In the genomic region with DNA sequence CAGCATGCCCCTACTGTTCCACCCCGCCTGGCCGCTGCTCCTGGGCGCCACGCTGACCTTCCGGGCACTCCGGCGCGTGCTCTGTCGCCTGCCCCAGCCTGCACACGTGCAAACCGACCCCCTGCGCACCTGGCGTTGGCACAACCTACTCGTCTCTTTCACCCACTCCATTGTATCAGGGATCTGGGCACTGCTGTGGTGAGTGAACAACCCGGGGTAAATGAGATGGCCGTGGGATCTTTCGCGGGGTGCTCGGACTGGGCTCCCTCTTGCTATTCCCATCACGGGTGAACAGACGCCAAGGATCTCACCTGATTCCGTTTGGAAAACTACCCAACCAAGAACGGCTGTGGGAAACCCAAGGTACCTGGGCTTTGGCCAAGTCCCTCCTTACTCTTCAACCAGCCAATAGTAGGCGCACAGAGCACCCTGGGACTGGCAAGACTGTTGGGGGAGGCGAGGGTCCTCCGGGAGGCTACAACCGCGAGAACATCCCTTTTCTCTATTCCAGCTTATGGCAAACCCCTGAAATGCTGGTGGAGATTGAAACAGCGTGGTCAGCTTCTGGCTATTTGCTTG, we compare ENCODE assay signal across 8 mouse cellular contexts. TPM values are rescaled to one million over a fixed set of nuclear protein-coding genes. Genes with fewer than 3 reads are reported as not detected.
A peak's percentile ranks its signal among the peaks of the same experiment; 100 is the strongest.
DNase-seq lines count a peak whose midpoint lies in the region; ATAC-seq and TF ChIP-seq lines count a peak whose summit lies in the region.

No protein-coding gene starts in this region.

- H3K4me1 ChIP-seq in neural tube, embryonic 11.5 days (ENCODE audit: control insufficient read depth, insufficient read depth, low read length) = peaks cover 25% of the 10 kb centered on the region
- H3K4me1 ChIP-seq in bone marrow macrophage, adult 2 months (ENCODE audit: control insufficient read depth, insufficient read depth, low read length) = peaks cover 13% of the 10 kb centered on the region
- H3K4me1 ChIP-seq in forebrain, postnatal 0 days (ENCODE audit: insufficient read depth) = peaks cover 20% of the 10 kb centered on the region
- peaks cover 60% of the 10 kb centered on the region for H3K4me1 ChIP-seq in liver, embryonic 12.5 days
- peaks cover 52% of the 10 kb centered on the region for H3K4me1 ChIP-seq in neural tube, embryonic 12.5 days

- H3K27ac ChIP-seq in neural tube, embryonic 11.5 days (ENCODE audit: low read depth, low read length) = peak overlapping the region; percentile 92
- peak overlapping the region; percentile 76 for H3K27ac ChIP-seq in bone marrow macrophage, adult 2 months (ENCODE audit: insufficient read depth, low read depth, low read length)
- H3K27ac ChIP-seq in forebrain, postnatal 0 days (ENCODE audit: low read depth, low read length) = peak overlapping the region; percentile 83
- peak overlapping the region; percentile 100 for H3K27ac ChIP-seq in liver, embryonic 12.5 days
- H3K27ac ChIP-seq in neural tube, embryonic 12.5 days = peak overlapping the region; percentile 85

- WGBS in neural tube, embryonic 11.5 days = 1% methylated on average over 29 of the region's 29 CpGs
- 5% methylated on average over 29 of the region's 29 CpGs for WGBS in forebrain, postnatal 0 days
- WGBS in liver, embryonic 12.5 days (ENCODE audit: insufficient replicate concordance) = 1% methylated on average over 29 of the region's 29 CpGs
- 1% methylated on average over 29 of the region's 29 CpGs for WGBS in neural tube, embryonic 12.5 days

- peak overlapping the region; percentile 73 for H3K9ac ChIP-seq in neural tube, embryonic 11.5 days (ENCODE audit: low read length)
- peak overlapping the region; percentile 58 for H3K9ac ChIP-seq in forebrain, postnatal 0 days
- peak overlapping the region; percentile 97 for H3K9ac ChIP-seq in liver, embryonic 12.5 days
- H3K9ac ChIP-seq in neural tube, embryonic 12.5 days = peak overlapping the region; percentile 72

- H3K36me3 ChIP-seq in neural tube, embryonic 11.5 days (ENCODE audit: control insufficient read depth, insufficient read depth, low read length) = peaks cover 7% of the 10 kb centered on the region; the same call in 1 of the 2 replicates
- peaks cover 22% of the 10 kb centered on the region for H3K36me3 ChIP-seq in forebrain, postnatal 0 days (ENCODE audit: insufficient read depth)
- peaks cover 38% of the 10 kb centered on the region for H3K36me3 ChIP-seq in liver, embryonic 12.5 days
- H3K36me3 ChIP-seq in neural tube, embryonic 12.5 days = peaks cover 21% of the 10 kb centered on the region

- no peaks in the 10 kb centered on the region for H3K27me3 ChIP-seq in neural tube, embryonic 11.5 days (ENCODE audit: control insufficient read depth, insufficient read depth, low read length)
- H3K27me3 ChIP-seq in forebrain, postnatal 0 days (ENCODE audit: insufficient read depth, low read length) = no peaks in the 10 kb centered on the region
- no peaks in the 10 kb centered on the region for H3K27me3 ChIP-seq in liver, embryonic 12.5 days (replicated peaks)
- H3K27me3 ChIP-seq in neural tube, embryonic 12.5 days (replicated peaks) = no peaks in the 10 kb centered on the region

- peak overlapping the region; percentile 56 for H3K4me3 ChIP-seq in neural tube, embryonic 11.5 days (ENCODE audit: low read depth, low read length)
- peak overlapping the region; percentile 83 for H3K4me3 ChIP-seq in bone marrow macrophage, adult 2 months (ENCODE audit: insufficient read depth, low read length)
- peak overlapping the region; percentile 51 for H3K4me3 ChIP-seq in forebrain, postnatal 0 days (ENCODE audit: low read depth, low read length)
- H3K4me3 ChIP-seq in liver, embryonic 12.5 days = peak overlapping the region; percentile 94
- H3K4me3 ChIP-seq in neural tube, embryonic 12.5 days = peak overlapping the region; percentile 54

- no peak for TF ChIP-seq CTCF in bone marrow macrophage, adult 2 months (IDR thresholded peaks at IDR 0.05; ENCODE audit: low read depth, low read length)
- TF ChIP-seq CTCF in forebrain, postnatal 0 days (IDR thresholded peaks at IDR 0.05; ENCODE audit: low read depth) = peak; percentile 32

- no peak for TF ChIP-seq POLR2A in bone marrow macrophage, adult 2 months (IDR thresholded peaks at IDR 0.05; ENCODE audit: borderline replicate concordance, low read depth, low read length)

- peak; percentile 2; the same call in 1 of the 2 replicates for ATAC-seq in neural tube, embryonic 11.5 days (ENCODE audit: insufficient read depth, low FRiP score, low TSS enrichment)
- no peak for ATAC-seq in forebrain, postnatal 0 days
- peak; percentile 11 for ATAC-seq in liver, embryonic 12.5 days
- 0 out of 2 replicates have a peak, but pooled peaks have one; percentile 12 for ATAC-seq in neural tube, embryonic 12.5 days (ENCODE audit: low FRiP score, low read depth)

- no peaks in the 10 kb centered on the region for H3K9me3 ChIP-seq in neural tube, embryonic 11.5 days (ENCODE audit: control insufficient read depth, low read length)
- no peaks in the 10 kb centered on the region for H3K9me3 ChIP-seq in forebrain, postnatal 0 days (ENCODE audit: low read length)
- H3K9me3 ChIP-seq in liver, embryonic 12.5 days (replicated peaks) = no peaks in the 10 kb centered on the region
- H3K9me3 ChIP-seq in neural tube, embryonic 12.5 days = no peaks in the 10 kb centered on the region

- DNase-seq in neural tube, embryonic 11.5 days (ENCODE audit: low spot score) = peak; percentile 59
- no peak for DNase-seq in neural tube, embryonic 10.5 days (ENCODE audit: extremely low spot score, low spot score)
- peak; percentile 81 for DNase-seq in forebrain, postnatal 0 days
- DNase-seq in kidney, adult 11 months = peak; percentile 90
- no peak for DNase-seq in natural killer cell, adult 2 months (ENCODE audit: low spot score in 2 of 2)

- peak overlapping the region; percentile 90 for H3K4me2 ChIP-seq in neural tube, embryonic 11.5 days (ENCODE audit: low read depth)
- H3K4me2 ChIP-seq in forebrain, postnatal 0 days (ENCODE audit: low read depth) = peak overlapping the region; percentile 73
- peak overlapping the region; percentile 92 for H3K4me2 ChIP-seq in liver, embryonic 12.5 days
- peak overlapping the region; percentile 91 for H3K4me2 ChIP-seq in neural tube, embryonic 12.5 days (replicated peaks)

RNA-seq across cellular contexts. Expression of gene Tlcd1, which starts 2.4 kb away (rescaled TPM):
- polyA plus RNA-seq in neural tube, embryonic 11.5 days (2014; fragmentation: Nextera tagmentation; extraction: Ambion mirVana) = 9.1 and 9.9 TPM in 2 replicates
- polyA plus RNA-seq in bone marrow macrophage, adult 2 months (2012; ENCODE audit: insufficient read depth, insufficient read length, missing spikeins) = 2.2 and 2.5 TPM in 2 replicates
- 15.3 and 22.0 TPM in 2 replicates for total RNA-seq in forebrain, postnatal 0 days (2014; rRNA removed)
- polyA plus RNA-seq in forebrain, postnatal 0 days (2015; fragmentation: Nextera tagmentation; extraction: Ambion mirVana) = 13.9 and 19.0 TPM in 2 replicates
- polyA plus RNA-seq in liver, embryonic 12.5 days (2016; fragmentation: Nextera tagmentation; extraction: Ambion mirVana) = 62.6 and 67.1 TPM in 2 replicates
- 8.2 and 10.5 TPM in 2 replicates for polyA plus RNA-seq in neural tube, embryonic 12.5 days (2016; fragmentation: Nextera tagmentation; extraction: Ambion mirVana)

RNA-seq across cellular contexts. Expression of gene Nek8, which starts 2.5 kb away (rescaled TPM):
- polyA plus RNA-seq in neural tube, embryonic 11.5 days (2014; fragmentation: Nextera tagmentation; extraction: Ambion mirVana) = 6.6 and 7.8 TPM in 2 replicates
- 4.8 and 5.2 TPM in 2 replicates for polyA plus RNA-seq in bone marrow macrophage, adult 2 months (2012; ENCODE audit: insufficient read depth, insufficient read length, missing spikeins)
- 4.7 and 6.1 TPM in 2 replicates for total RNA-seq in forebrain, postnatal 0 days (2014; rRNA removed)
- polyA plus RNA-seq in forebrain, postnatal 0 days (2015; fragmentation: Nextera tagmentation; extraction: Ambion mirVana) = 5.5 and 5.7 TPM in 2 replicates
- polyA plus RNA-seq in liver, embryonic 12.5 days (2016; fragmentation: Nextera tagmentation; extraction: Ambion mirVana) = 12.2 and 13.7 TPM in 2 replicates
- 10.2 and 11.1 TPM in 2 replicates for polyA plus RNA-seq in neural tube, embryonic 12.5 days (2016; fragmentation: Nextera tagmentation; extraction: Ambion mirVana)

RNA-seq across cellular contexts. Expression of gene Rpl23a, which starts 4.4 kb away (rescaled TPM):
- polyA plus RNA-seq in neural tube, embryonic 11.5 days (2014; fragmentation: Nextera tagmentation; extraction: Ambion mirVana) = 1,230 and 1,275 TPM in 2 replicates
- polyA plus RNA-seq in bone marrow macrophage, adult 2 months (2012; ENCODE audit: insufficient read depth, insufficient read length, missing spikeins) = 867 and 1,013 TPM in 2 replicates
- 772 and 968 TPM in 2 replicates for total RNA-seq in forebrain, postnatal 0 days (2014; rRNA removed)
- polyA plus RNA-seq in forebrain, postnatal 0 days (2015; fragmentation: Nextera tagmentation; extraction: Ambion mirVana) = 938 and 1,223 TPM in 2 replicates
- 1,112 and 1,156 TPM in 2 replicates for polyA plus RNA-seq in liver, embryonic 12.5 days (2016; fragmentation: Nextera tagmentation; extraction: Ambion mirVana)
- polyA plus RNA-seq in neural tube, embryonic 12.5 days (2016; fragmentation: Nextera tagmentation; extraction: Ambion mirVana) = 895 and 982 TPM in 2 replicates

RNA-seq across cellular contexts. Expression of gene Rab34, which starts 9.3 kb away (rescaled TPM):
- polyA plus RNA-seq in neural tube, embryonic 11.5 days (2014; fragmentation: Nextera tagmentation; extraction: Ambion mirVana) = 75.3 and 82.7 TPM in 2 replicates
- 28.8 and 30.5 TPM in 2 replicates for polyA plus RNA-seq in bone marrow macrophage, adult 2 months (2012; ENCODE audit: insufficient read depth, insufficient read length, missing spikeins)
- 76.9 and 83.5 TPM in 2 replicates for total RNA-seq in forebrain, postnatal 0 days (2014; rRNA removed)
- polyA plus RNA-seq in forebrain, postnatal 0 days (2015; fragmentation: Nextera tagmentation; extraction: Ambion mirVana) = 50.8 and 55.5 TPM in 2 replicates
- polyA plus RNA-seq in liver, embryonic 12.5 days (2016; fragmentation: Nextera tagmentation; extraction: Ambion mirVana) = 20.3 and 24.0 TPM in 2 replicates
- 71.0 and 76.5 TPM in 2 replicates for polyA plus RNA-seq in neural tube, embryonic 12.5 days (2016; fragmentation: Nextera tagmentation; extraction: Ambion mirVana)

RNA-seq across cellular contexts. Expression of gene Traf4, which starts 13.6 kb away (rescaled TPM):
- polyA plus RNA-seq in neural tube, embryonic 11.5 days (2014; fragmentation: Nextera tagmentation; extraction: Ambion mirVana) = 109 and 124 TPM in 2 replicates
- 0.68 TPM in 1 of 2 replicates, not detected in the other for polyA plus RNA-seq in bone marrow macrophage, adult 2 months (2012; ENCODE audit: insufficient read depth, insufficient read length, missing spikeins)
- total RNA-seq in forebrain, postnatal 0 days (2014; rRNA removed) = 99.0 and 107 TPM in 2 replicates
- polyA plus RNA-seq in forebrain, postnatal 0 days (2015; fragmentation: Nextera tagmentation; extraction: Ambion mirVana) = 104 and 131 TPM in 2 replicates
- polyA plus RNA-seq in liver, embryonic 12.5 days (2016; fragmentation: Nextera tagmentation; extraction: Ambion mirVana) = 45.4 and 47.6 TPM in 2 replicates
- 153 and 174 TPM in 2 replicates for polyA plus RNA-seq in neural tube, embryonic 12.5 days (2016; fragmentation: Nextera tagmentation; extraction: Ambion mirVana)

Comparison
In these comparisons a context has a peak if more than half of its experiments do, and no peak if none do; other contexts are left out.
1. DNase-seq: peak in neural tube, embryonic 11.5 days (single experiment), forebrain, postnatal 0 days (single experiment) and kidney, adult 11 months (single experiment); none in neural tube, embryonic 10.5 days (single experiment) and natural killer cell, adult 2 months (0 of 2).
2. Peak in every context shown above with its lines, with median percentiles within 50 percentile points of each other: H3K27ac ChIP-seq, H3K4me2 ChIP-seq, H3K4me3 ChIP-seq and H3K9ac ChIP-seq.